Mouse (Mus musculus) midbrain, embryonic 11.5 days (tissue): ENCODE data around the gene Tmem107. TPM values are rescaled to one million over a fixed set of nuclear protein-coding genes. Genes with fewer than 3 reads are reported as not detected.
A peak's percentile ranks its signal among the peaks of the same experiment; 100 is the strongest.

ENCODE experiments used
- ATAC-seq: fragments of 200-750 bp; cut with Nextera tagmentation; 2 replicates; pipeline ENCODE4 v1.8.0; 2017; ENCODE audit warnings: moderate TSS enrichment, moderate library complexity; ENCODE audit not compliant: low FRiP score
- DNase-seq: peaks from one replicate; pipeline ENCODE4 v3.0.0; 2015; ENCODE audit warnings: low spot score; ENCODE audit errors: missing footprints
- H3K27ac ChIP-seq: fragments of 300-500 bp; sonication (generic); 2 replicates; pipeline ENCODE4 v1.5.1; 2014; ENCODE audit warnings: low read depth, low read length
- H3K27me3 ChIP-seq: fragments of 300-500 bp; sonication (generic); 2 replicates; pipeline ENCODE4 v1.6.1; 2014; ENCODE audit warnings: mild to moderate bottlenecking, low read length, moderate library complexity, mixed read lengths; ENCODE audit not compliant: control insufficient read depth, insufficient read depth
- H3K36me3 ChIP-seq: fragments of 300-500 bp; sonication (generic); 2 replicates; pipeline ENCODE4 v1.6.1; 2014; ENCODE audit warnings: mild to moderate bottlenecking, low read length, moderate library complexity, mixed read lengths; ENCODE audit not compliant: control insufficient read depth, insufficient read depth
- H3K4me1 ChIP-seq: fragments of 300-500 bp; sonication (generic); 2 replicates; pipeline ENCODE4 v1.6.1; 2014; ENCODE audit warnings: low read length; ENCODE audit not compliant: control insufficient read depth, insufficient read depth
- H3K4me2 ChIP-seq: fragments of 300-500 bp; sonication (generic); 2 replicates; pipeline ENCODE4 v1.6.1; 2014; ENCODE audit warnings: mild to moderate bottlenecking, moderate library complexity
- H3K4me3 ChIP-seq: fragments of 300-500 bp; sonication (generic); 2 replicates; pipeline ENCODE4 v1.5.1; 2014; ENCODE audit warnings: low read depth, low read length
- H3K9ac ChIP-seq: fragments of 300-500 bp; sonication (generic); 2 replicates; pipeline ENCODE4 v1.6.1; 2014; ENCODE audit warnings: low read length
- H3K9me3 ChIP-seq: fragments of 300-500 bp; sonication (generic); 2 replicates; pipeline ENCODE4 v1.6.1; 2016; ENCODE audit warnings: low read length; ENCODE audit not compliant: control insufficient read depth
- WGBS: fragments of 180-500 bp; shearing (Covaris S2); extraction: QIAGEN DNeasy Blood & Tissue Kit; methylation state at CpG from one replicate; pipeline ENCODE4 v1.1.7; 2014; 5-methylcytosine and 5-hydroxymethylcytosine counted together
- polyA plus RNA-seq: library from polyadenylated mRNA; unstranded; fragments of >200 nt; fragmentation: Nextera tagmentation; extraction: Ambion mirVana; gene quantifications from 2 replicates; pipeline ENCODE4 v1.2.1, GENCODE M21; 2014

Gene Tmem107
- polyA plus RNA-seq, 1 experiment from 2014 or later: 57.7 TPM

- Histone ChIP-seq H3K27me3 (no peaks in the 10 kb centered on the region), H3K36me3 (peaks cover 14% of the 10 kb centered on the region), H3K4me1 (peaks cover 9% of the 10 kb centered on the region), H3K27ac (no peak overlapping the region), H3K4me3 (no peak overlapping the region), H3K9ac (no peak overlapping the region), H3K9me3 (no peaks in the 10 kb centered on the region), H3K4me2 (no peak overlapping the region)
- 90% methylated on average over 14 of the region's 14 CpGs for WGBS
- DNase-seq (no peak), ATAC-seq (no peak)
Measured at GRCm38 (mm10) chr11:69104487-69104886, 33.9 kb downstream of the Tmem107 start.

GRCm38 (mm10) chr11:69105227-69105626 is 34.6 kb downstream of the Tmem107 start:
- H3K36me3 ChIP-seq: peaks cover 14% of the 10 kb centered on the region
- no peaks in the 10 kb centered on the region for H3K9me3 ChIP-seq
- peaks cover 3% of the 10 kb centered on the region; the same call in 1 of the 2 replicates for H3K4me1 ChIP-seq
- H3K9ac ChIP-seq: no peak overlapping the region
- no peak overlapping the region for H3K27ac ChIP-seq
- WGBS: 93% methylated on average over 6 of the region's 6 CpGs
- ATAC-seq (no peak), DNase-seq (no peak)
- H3K4me3 ChIP-seq: no peak overlapping the region
- no peaks in the 10 kb centered on the region for H3K27me3 ChIP-seq
- H3K4me2 ChIP-seq: no peak overlapping the region

GRCm38 (mm10) chr11:69105796-69106195 is 35.2 kb downstream of the Tmem107 start:
- Histone ChIP-seq H3K27me3 (no peaks in the 10 kb centered on the region), H3K4me1 (no peaks in the 10 kb centered on the region), H3K4me2 (no peak overlapping the region), H3K9ac (no peak overlapping the region), H3K36me3 (peaks cover 14% of the 10 kb centered on the region), H3K4me3 (no peak overlapping the region), H3K27ac (no peak overlapping the region), H3K9me3 (no peaks in the 10 kb centered on the region)
- WGBS: 85% methylated on average over 2 of the region's 2 CpGs
- no peak for DNase-seq
- ATAC-seq: no peak

GRCm38 (mm10) chr11:69106299-69106698 is 35.7 kb downstream of the Tmem107 start:
- Histone ChIP-seq H3K9ac (no peak overlapping the region), H3K4me1 (peaks cover under 1% of the 10 kb centered on the region; the same call in 1 of the 2 replicates), H3K4me3 (no peak overlapping the region), H3K27me3 (no peaks in the 10 kb centered on the region), H3K4me2 (no peak overlapping the region), H3K9me3 (no peaks in the 10 kb centered on the region), H3K36me3 (peaks cover 14% of the 10 kb centered on the region), H3K27ac (no peak overlapping the region)
- 95% methylated on average over 11 of the region's 11 CpGs for WGBS
- no peak for ATAC-seq
- DNase-seq: no peak

GRCm38 (mm10) chr11:69106842-69107241 is 36.2 kb downstream of the Tmem107 start:
- Histone ChIP-seq H3K9me3 (no peaks in the 10 kb centered on the region), H3K27ac (no peak overlapping the region), H3K4me2 (no peak overlapping the region), H3K9ac (no peak overlapping the region), H3K4me1 (peaks cover 6% of the 10 kb centered on the region), H3K4me3 (no peak overlapping the region), H3K36me3 (peaks cover 14% of the 10 kb centered on the region), H3K27me3 (no peaks in the 10 kb centered on the region)
- DNase-seq: no peak
- whole genome bisulfite sequencing: 82% methylated on average over 11 of the region's 11 CpGs
- no peak for ATAC-seq

- Histone ChIP-seq H3K9me3 (no peaks in the 10 kb centered on the region), H3K9ac (no peak overlapping the region), H3K4me1 (peaks cover 6% of the 10 kb centered on the region), H3K4me2 (no peak overlapping the region), H3K36me3 (peaks cover 14% of the 10 kb centered on the region), H3K27me3 (no peaks in the 10 kb centered on the region), H3K4me3 (no peak overlapping the region), H3K27ac (no peak overlapping the region)
- ATAC-seq (no peak), DNase-seq (no peak)
- WGBS: 93% methylated on average over 11 of the region's 11 CpGs
Measured at GRCm38 (mm10) chr11:69107676-69108075, 37.1 kb downstream of the Tmem107 start.

- Histone ChIP-seq H3K36me3 (peaks cover 14% of the 10 kb centered on the region), H3K27me3 (no peaks in the 10 kb centered on the region), H3K4me3 (no peak overlapping the region), H3K27ac (no peak overlapping the region), H3K9me3 (no peaks in the 10 kb centered on the region), H3K4me2 (no peak overlapping the region), H3K4me1 (peaks cover 6% of the 10 kb centered on the region), H3K9ac (no peak overlapping the region)
- WGBS: 87% methylated on average over 9 of the region's 9 CpGs
- no peak for ATAC-seq
- DNase-seq: no peak
Measured at GRCm38 (mm10) chr11:69108223-69108622, 37.6 kb downstream of the Tmem107 start.

- no peak overlapping the region for H3K4me3 ChIP-seq
- no peak overlapping the region for H3K4me2 ChIP-seq
- no peaks in the 10 kb centered on the region for H3K9me3 ChIP-seq
- no peak for ATAC-seq
- peaks cover 6% of the 10 kb centered on the region for H3K4me1 ChIP-seq
- WGBS: 83% methylated on average over 13 of the region's 13 CpGs
- no peak overlapping the region for H3K27ac ChIP-seq
- peaks cover 12% of the 10 kb centered on the region for H3K36me3 ChIP-seq
- no peak for DNase-seq
- no peak overlapping the region for H3K9ac ChIP-seq
- no peaks in the 10 kb centered on the region for H3K27me3 ChIP-seq
Measured at GRCm38 (mm10) chr11:69109032-69109900, 38.7 kb downstream of the Tmem107 start.

- Histone ChIP-seq H3K4me3 (peak overlapping the region; percentile 45), H3K4me1 (peaks cover 6% of the 10 kb centered on the region), H3K27me3 (peaks cover 1% of the 10 kb centered on the region; the same call in 1 of the 2 replicates), H3K9me3 (no peaks in the 10 kb centered on the region), H3K36me3 (peaks cover 10% of the 10 kb centered on the region), H3K9ac (peak overlapping the region; percentile 56; the same call in 1 of the 2 replicates), H3K4me2 (peak overlapping the region; percentile 55), H3K27ac (no peak overlapping the region)
- ATAC-seq (peak; percentile 59; the same call in 1 of the 2 replicates), DNase-seq (peak; percentile 100)
- under 1% methylated on average over 30 of the region's 30 CpGs for WGBS
Measured at GRCm38 (mm10) chr11:69110319-69111046, 39.9 kb downstream of the Tmem107 start.
